Mouse (Mus musculus) urinary bladder, postnatal 14 days (tissue): Measurements from ENCODE around the gene Ruvbl2.
"Not testable (repeated sequence)": the region's sequence is repeated elsewhere in the genome, so short reads cannot be mapped to it uniquely, and the experiment has no call there.

ENCODE experiments used
- DNase-seq: peaks from one replicate; pipeline ENCODE4 v3.0.0; 2021; ENCODE audit warnings: low spot score

The Ruvbl2 gene

GRCm38 (mm10) chr7:45437521-45438276 lies at the start of gene Ruvbl2:
Ruvbl2 (minus strand) TSS chr7:45438096.
- DNase-seq, result peak; percentile 48

- DNase-seq, result no peak
These were observed 49.0 kb upstream of the Ruvbl2 start, which contains the start of gene Gm45808 for GRCm38 (mm10) chr7:45486761-45487415. Gm45808 (minus strand) TSS chr7:45486811.

- no peak for DNase-seq
These were observed 48.3 kb upstream of the Ruvbl2 start for GRCm38 (mm10) chr7:45486158-45486557.

GRCm38 (mm10) chr7:45484985-45485384 lies 47.1 kb upstream of the Ruvbl2 start:
- DNase-seq, result not testable (repeated sequence)

- DNase-seq, result no peak
These were observed 44.3 kb upstream of the Ruvbl2 start for GRCm38 (mm10) chr7:45482166-45482565.

- peak; percentile 66 for DNase-seq
These were observed 43.6 kb upstream of the Ruvbl2 start, which contains the start of gene Tulp2 for GRCm38 (mm10) chr7:45481374-45481927. Tulp2 (plus strand) TSS chr7:45481877.

- DNase-seq, result not testable (repeated sequence)
These were observed 42.4 kb upstream of the Ruvbl2 start for GRCm38 (mm10) chr7:45480310-45480709.

- DNase-seq, result no peak
These were observed 40.9 kb upstream of the Ruvbl2 start for GRCm38 (mm10) chr7:45478774-45479173.

GRCm38 (mm10) chr7:45477003-45477402 lies 39.1 kb upstream of the Ruvbl2 start:
- peak; percentile 70 for DNase-seq

GRCm38 (mm10) chr7:45476453-45476852 lies 38.6 kb upstream of the Ruvbl2 start:
- DNase-seq, result no peak

- DNase-seq, result no peak
These were observed 37.5 kb upstream of the Ruvbl2 start for GRCm38 (mm10) chr7:45475291-45475969.

- DNase-seq, result peak; percentile 84
These were observed 33.0 kb upstream of the Ruvbl2 start for GRCm38 (mm10) chr7:45470869-45471268.

- DNase-seq, result no peak
These were observed 29.3 kb upstream of the Ruvbl2 start for GRCm38 (mm10) chr7:45467090-45467670.

GRCm38 (mm10) chr7:45466283-45467089 lies 28.6 kb upstream of the Ruvbl2 start, which contains the start of gene Bax:
Bax (minus strand) TSS chr7:45466898.
- DNase-seq, result peak; percentile 96

GRCm38 (mm10) chr7:45465549-45465948 lies 27.7 kb upstream of the Ruvbl2 start:
- no peak for DNase-seq

- DNase-seq, result no peak
These were observed 27.2 kb upstream of the Ruvbl2 start for GRCm38 (mm10) chr7:45465112-45465511.

GRCm38 (mm10) chr7:45463987-45464778 lies 26.3 kb upstream of the Ruvbl2 start:
- no peak for DNase-seq

GRCm38 (mm10) chr7:45462868-45463267 lies 25.0 kb upstream of the Ruvbl2 start:
- DNase-seq, result not testable (repeated sequence)

- DNase-seq, result no peak
These were observed 24.4 kb upstream of the Ruvbl2 start for GRCm38 (mm10) chr7:45462325-45462724.

GRCm38 (mm10) chr7:45461781-45462180 lies 23.9 kb upstream of the Ruvbl2 start:
- DNase-seq, result no peak
